Mouse (Mus musculus) adrenal gland (tissue): ENCODE results near the gene Chrm4.

Source experiments
- intact Hi-C: fragments of 180-260 bp; cut with DNase I; formaldehyde crosslinking; loops from one replicate; pipeline ENCODE4 v1.15.1; 2025
- long read RNA-seq, 2 experiments: library from polyadenylated mRNA; unstranded; transcript quantifications; one replicate each; pipeline ENCODE4 v2.0.0; 2020; ENCODE audit warnings: borderline replicate concordance in 1 of 2; ENCODE audit not compliant: insufficient replicate concordance in 1 of 2

The Chrm4 gene
- long read RNA-seq, experiment 1: 0 reads
- long read RNA-seq, experiment 2: 0 reads

DNA sequence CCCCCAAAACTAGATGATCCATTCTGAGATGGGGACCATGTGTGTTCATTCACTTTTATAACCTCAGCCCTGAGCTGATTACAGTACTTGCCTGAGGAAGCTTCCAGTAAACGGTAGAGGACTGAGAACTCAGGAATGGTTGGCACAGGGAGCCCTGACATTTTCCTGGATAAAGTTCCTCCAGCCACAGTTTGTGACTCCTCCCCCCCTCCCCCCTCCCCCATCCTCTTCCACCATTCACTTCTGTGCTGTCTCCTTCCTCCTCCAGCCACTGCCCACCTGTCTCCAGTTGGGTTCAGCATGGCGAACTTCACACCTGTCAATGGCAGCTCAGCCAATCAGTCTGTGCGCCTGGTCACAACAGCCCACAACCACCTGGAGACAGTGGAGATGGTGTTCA is at the start of gene Chrm4:
Gene Chrm4 (plus strand): TSS at position 301 of the 400 bp plus-strand sequence.
- intact Hi-C loops: loop anchor here (2.0 kb wide), 1 partner anchor 148 kb away; no protein-coding TSS in a partner anchor

- intact Hi-C loops: no loop called here
Observed at GRCm38 (mm10) chr2:91878387-91879180, 48.5 kb upstream of the Chrm4 start.

DNA sequence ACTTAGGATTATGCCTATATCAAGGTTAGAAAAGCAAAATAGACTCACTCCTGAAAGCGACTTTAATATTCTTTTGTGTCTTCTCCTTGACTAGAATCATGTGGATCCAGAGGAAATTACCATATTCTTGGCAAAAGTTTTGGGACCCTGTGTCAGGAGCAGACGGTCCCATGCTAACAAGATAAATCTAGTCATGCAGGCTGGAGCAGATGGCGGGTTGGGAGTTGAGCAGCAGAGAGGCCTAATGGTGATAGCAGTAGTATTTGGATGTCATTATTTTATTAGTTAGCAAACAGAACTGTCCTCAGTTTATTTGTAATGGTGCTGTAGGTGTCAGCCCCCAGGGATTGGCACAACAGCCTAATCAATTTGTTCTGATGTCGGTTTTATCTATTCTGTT is 43.1 kb upstream of the Chrm4 start:
- intact Hi-C loops: no loop called here

DNA sequence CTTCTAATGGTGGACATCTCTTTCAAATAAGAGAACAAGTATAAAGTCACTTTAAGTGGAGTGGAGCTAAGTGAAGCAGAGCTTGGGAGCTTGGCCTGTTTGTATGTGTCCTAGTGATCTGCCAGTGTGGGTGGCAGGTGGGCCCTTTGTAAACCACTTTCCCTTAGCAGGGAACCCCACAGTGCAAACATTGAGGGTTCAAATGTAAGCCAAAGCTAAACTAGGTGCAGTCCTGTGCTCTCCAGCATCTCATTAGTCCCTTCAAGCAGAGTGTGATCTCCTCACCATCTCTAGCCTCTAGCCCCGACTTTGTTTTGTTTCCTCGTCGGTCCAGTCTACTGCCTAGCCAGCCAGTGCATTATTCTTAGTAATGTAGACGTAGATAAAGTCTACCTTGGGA is 42.4 kb upstream of the Chrm4 start:
- intact Hi-C loops: no loop called here

DNA sequence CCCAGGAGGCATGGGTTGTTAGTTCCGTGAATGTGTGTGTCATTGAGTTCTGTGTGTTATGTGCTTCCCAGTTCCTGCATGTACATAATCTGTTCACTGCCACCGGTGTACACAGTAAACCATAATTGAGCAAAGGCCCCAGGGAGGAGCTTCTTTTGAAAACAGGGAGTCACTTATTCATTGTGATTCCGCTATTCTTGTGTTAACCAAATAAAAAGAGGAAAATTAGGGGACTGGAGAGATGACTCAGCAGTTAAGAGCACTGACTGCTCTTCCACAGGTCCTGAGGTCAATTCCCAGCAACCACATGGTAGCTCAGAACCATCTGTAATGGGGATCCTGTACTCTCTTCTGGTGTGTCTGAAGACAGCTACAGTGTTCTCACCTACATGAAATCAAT is 32.3 kb upstream of the Chrm4 start:
- intact Hi-C loops: no loop called here

- intact Hi-C loops: no loop called here
Observed at GRCm38 (mm10) chr2:91895401-91895800, 31.6 kb upstream of the Chrm4 start.

- intact Hi-C loops: no loop called here
Observed at GRCm38 (mm10) chr2:91897968-91898367, 29.1 kb upstream of the Chrm4 start.

- intact Hi-C loops: no loop called here
Observed at GRCm38 (mm10) chr2:91899141-91899540, 27.9 kb upstream of the Chrm4 start.

- intact Hi-C loops: no loop called here
Observed at GRCm38 (mm10) chr2:91900431-91900830, 26.6 kb upstream of the Chrm4 start.

DNA sequence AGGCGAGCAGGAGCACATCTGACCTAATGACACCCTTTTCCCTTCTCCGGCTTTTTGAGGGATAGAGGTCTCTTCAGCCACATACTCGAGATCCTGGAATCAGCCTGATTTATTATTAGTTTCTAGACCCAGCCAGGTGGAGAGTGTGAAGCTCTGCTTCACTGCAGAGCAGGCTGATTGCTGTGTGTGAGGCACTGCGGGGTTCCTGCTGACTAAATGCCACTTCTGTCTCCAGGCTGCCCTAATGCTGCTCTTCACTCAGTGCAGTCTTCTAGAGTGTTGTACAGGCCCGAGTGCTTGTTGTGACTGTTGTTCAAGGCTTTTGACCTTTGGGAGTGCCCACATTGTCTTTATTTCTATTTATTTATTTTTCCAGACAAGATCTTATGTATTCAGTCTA is 24.7 kb upstream of the Chrm4 start:
- intact Hi-C loops: no loop called here

DNA sequence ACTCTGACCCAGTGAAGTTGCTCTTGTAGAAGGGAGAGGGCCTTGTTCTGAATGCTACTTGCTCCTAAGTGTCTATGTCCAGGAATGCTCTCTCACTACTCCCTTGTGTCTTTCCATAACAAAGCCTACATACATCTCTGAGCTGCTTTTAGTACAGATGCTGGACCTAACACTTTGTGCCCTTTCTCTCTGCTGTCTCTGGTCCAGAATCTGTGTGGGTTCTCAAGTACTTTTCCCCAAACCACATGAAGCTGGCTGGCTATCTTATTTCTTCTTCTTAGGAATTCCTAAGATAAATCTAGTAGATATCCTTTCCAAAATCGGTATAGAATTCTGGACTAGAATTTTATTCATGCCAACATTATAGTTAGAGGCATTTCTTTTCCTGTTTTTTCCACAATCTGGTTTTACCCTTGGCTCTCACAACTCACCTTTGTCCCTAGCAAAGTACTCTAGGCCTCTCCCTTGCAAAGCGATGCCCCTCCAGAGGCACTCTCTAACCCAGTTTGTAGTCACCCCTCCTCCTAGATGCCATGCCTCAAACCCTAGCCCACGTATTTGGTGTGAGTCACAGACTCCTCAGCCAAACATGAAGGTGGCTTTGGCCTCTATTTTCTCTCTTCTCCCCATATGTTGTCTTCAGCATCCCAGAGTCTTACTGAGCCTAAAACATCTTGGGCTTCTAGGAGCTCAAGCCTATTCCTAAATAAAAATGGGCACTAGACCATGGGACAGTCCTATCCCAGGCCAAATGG is 23.7 kb upstream of the Chrm4 start:
- intact Hi-C loops: no loop called here

DNA sequence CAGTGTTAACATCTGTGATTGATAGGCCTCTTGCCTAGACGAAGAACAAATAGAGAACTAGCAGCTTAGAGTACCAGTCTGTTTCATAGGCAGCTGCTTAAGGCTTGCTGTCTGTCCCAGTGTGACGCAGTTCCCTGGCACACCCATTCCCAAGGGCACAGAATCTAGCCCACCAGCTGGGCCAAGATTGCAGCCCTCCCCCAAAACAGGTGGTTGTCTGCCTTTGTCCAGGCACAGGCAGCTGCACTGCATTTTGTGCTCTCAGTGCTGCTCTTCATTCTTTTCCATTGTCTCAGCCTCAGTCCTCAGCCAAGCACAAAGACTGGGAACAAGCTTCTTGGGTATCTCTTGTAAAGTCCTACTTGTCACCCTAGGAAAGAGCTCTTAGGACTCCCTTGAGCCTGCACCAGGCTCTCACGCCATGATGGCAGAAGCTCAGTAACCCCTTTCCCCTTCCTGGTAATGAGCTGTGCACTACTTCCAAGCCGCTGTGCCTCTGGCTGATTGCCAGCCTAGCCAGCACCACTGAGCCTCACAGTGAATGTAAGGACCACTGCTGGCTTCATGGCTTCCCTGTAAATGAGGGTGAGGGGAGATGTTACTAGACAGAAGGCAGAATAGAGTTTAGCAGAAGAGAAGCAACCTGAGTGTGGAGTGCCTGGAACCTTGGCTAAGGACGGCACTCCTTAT is 22.3 kb upstream of the Chrm4 start:
- intact Hi-C loops: no loop called here

DNA sequence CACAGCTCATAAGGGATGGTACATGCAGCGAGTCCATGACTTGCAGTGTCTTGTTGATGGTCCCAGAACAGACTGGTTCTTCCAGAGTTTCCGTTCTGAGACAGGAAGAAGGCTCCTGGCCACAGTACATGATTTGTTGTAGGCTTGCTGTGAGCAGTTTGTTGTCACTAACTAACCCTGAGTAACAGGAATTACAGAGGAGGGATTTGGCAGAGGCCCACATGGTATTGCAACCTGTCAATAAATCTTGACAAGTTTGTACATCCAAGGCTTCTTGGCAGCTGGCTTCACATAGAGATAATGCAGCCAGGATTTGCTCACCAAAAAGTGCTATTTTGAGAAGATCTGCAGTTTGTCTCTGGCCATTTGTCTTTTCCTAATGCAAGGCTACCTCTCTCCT is 20.9 kb upstream of the Chrm4 start:
- intact Hi-C loops: no loop called here

- intact Hi-C loops: no loop called here
Observed at GRCm38 (mm10) chr2:91912616-91913015, 14.4 kb upstream of the Chrm4 start.

DNA sequence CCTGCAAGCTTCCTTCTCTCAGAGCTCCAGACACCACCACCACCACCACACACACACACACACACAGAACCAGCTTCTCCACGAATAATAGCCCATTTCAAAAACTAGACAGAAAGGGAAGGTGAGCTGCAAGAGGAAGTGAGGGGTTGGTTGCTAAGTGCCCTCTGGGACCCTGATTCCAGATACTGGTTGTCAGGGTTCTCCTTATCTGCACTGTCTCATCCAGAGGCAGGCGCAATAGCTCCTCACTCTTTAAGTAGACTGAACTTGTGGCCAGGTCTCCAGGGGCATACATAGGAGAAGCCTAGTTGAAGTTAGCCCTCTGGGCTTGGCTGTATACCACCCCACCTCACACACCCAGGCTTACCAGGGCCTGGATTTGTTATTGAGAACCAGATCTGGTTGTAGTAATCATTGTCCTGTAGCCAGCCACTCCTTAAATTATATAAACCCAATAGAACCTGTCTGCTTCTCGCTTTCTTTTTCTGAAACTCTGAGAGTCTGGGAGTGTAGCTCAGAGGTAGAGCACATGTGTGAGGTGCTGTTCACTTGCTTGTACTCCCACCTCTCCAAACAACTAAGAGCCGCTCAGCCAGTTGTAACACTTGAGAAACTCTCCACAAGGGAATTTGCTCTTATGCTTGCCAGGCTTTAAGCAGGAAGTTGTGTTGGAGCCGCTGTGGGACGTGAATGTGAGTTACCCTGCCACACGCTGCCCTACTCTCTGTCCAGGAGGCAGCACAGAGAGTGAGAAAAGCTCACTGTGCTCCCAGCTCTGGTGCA is 13.5 kb upstream of the Chrm4 start:
- intact Hi-C loops: no loop called here

DNA sequence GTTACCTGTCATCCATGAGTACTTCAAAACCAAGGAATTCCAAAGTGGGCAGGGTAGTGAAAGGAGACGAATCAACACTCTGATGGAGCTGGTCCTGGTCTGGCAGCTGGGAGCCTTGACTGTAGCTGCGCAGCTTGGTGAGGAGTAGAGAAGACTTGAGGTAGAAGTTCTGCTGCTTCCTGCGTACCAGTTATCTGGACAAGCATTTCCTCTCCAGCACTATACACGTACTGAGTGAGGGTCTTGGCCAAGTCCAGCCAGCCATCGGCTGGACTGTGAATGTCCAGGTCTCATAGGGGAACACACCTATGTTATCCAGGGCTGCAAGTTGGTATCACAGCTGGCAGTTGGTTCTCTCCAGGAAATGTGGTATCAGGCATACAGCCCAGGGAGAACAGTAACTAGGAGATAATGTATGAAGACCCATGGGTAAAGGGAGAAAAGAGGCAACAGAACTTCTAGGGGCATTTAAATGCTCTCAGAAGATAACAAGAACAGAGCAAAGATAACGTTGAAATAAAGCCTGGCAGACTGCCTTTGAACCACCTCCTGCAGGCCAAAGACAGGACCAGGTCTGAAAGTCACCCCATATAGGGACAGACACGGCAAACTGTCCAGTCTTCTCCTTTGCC is 10.6 kb upstream of the Chrm4 start:
- intact Hi-C loops: no loop called here

GRCm38 (mm10) chr2:91917096-91917495 is 10.0 kb upstream of the Chrm4 start:
- intact Hi-C loops: no loop called here

GRCm38 (mm10) chr2:91920130-91920529 is 6.9 kb upstream of the Chrm4 start:
- intact Hi-C loops: no loop called here

DNA sequence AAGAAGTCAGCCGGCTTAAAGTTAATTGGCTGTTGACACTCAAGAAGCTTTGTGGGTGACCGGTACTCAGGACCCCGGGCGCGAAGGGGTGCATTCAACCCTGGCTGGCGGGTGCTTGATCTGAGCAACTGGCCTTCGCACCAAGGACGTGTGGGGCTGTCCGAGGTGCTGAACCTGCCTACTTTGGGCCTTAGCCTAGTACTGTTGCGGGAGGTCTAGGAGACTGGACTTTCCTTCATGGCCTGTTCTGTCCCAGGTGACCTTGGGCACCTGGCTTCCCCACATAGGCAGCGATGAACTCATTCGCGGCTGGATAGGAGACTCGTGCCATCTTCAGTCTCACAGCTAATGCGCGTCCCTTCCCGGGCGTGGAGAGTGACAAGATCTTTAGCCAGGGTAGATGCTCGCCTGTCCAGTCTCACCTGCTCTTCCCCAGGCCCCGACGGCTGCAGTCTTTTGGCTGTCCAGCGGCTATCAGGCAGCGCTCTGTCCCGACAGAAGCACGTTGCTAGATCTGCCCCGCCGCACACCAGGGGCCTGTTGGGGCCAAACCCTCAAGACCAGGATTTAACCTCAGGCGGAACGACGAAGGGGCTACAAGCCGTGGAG is 5.8 kb upstream of the Chrm4 start:
- intact Hi-C loops: no loop called here
